Mouse (Mus musculus) adrenal gland (tissue): ENCODE results near the gene Tbx6.

Experiments
- intact Hi-C: fragments of 180-260 bp; cut with DNase I; formaldehyde crosslinking; loops from one replicate; pipeline ENCODE4 v1.15.1; 2025
- long read RNA-seq, 2 experiments: library from polyadenylated mRNA; unstranded; transcript quantifications; one replicate each; pipeline ENCODE4 v2.0.0; 2020; ENCODE audit warnings: borderline replicate concordance in 1 of 2; ENCODE audit not compliant: insufficient replicate concordance in 1 of 2

The Tbx6 gene
- long read RNA-seq, experiment 1 = 0 reads
- long read RNA-seq, experiment 2 = 0 reads

- intact Hi-C loops = no loop called here
Observed at GRCm38 (mm10) chr7:126780971-126781635, at the start of gene Tbx6. Tbx6 (plus strand) TSS chr7:126781483.

- intact Hi-C loops = no loop called here
Observed at GRCm38 (mm10) chr7:126736122-126736521, 45.2 kb upstream of the Tbx6 start.

- intact Hi-C loops = no loop called here
Observed at GRCm38 (mm10) chr7:126739551-126739950, 41.7 kb upstream of the Tbx6 start.

- intact Hi-C loops = no loop called here
Observed at GRCm38 (mm10) chr7:126740132-126740735, 41.0 kb upstream of the Tbx6 start.

- intact Hi-C loops = no loop called here
Observed at GRCm38 (mm10) chr7:126740977-126741376, 40.3 kb upstream of the Tbx6 start.

- intact Hi-C loops = no loop called here
Observed at GRCm38 (mm10) chr7:126741452-126741851, 39.8 kb upstream of the Tbx6 start.

GRCm38 (mm10) chr7:126741964-126742482, 39.3 kb upstream of the Tbx6 start:
- intact Hi-C loops = no loop called here

- intact Hi-C loops = no loop called here
Observed at GRCm38 (mm10) chr7:126746066-126746465, 35.2 kb upstream of the Tbx6 start.

- intact Hi-C loops = no loop called here
Observed at GRCm38 (mm10) chr7:126746798-126747197, 34.5 kb upstream of the Tbx6 start.

GRCm38 (mm10) chr7:126748824-126749223, 32.5 kb upstream of the Tbx6 start:
- intact Hi-C loops = no loop called here

GRCm38 (mm10) chr7:126749582-126750343, 31.5 kb upstream of the Tbx6 start:
- intact Hi-C loops = loop anchor here (10.0 kb wide), 1 partner anchor 355 kb away; no protein-coding TSS in a partner anchor

- intact Hi-C loops = loop anchor here (10.0 kb wide), 1 partner anchor 350 kb away; no protein-coding TSS in a partner anchor
Observed at GRCm38 (mm10) chr7:126754866-126755265, 26.4 kb upstream of the Tbx6 start.

GRCm38 (mm10) chr7:126758539-126758938, 22.7 kb upstream of the Tbx6 start:
- intact Hi-C loops = loop anchor here (10.0 kb wide), 1 partner anchor 346 kb away; no protein-coding TSS in a partner anchor

GRCm38 (mm10) chr7:126759050-126759671, 22.1 kb upstream of the Tbx6 start, which contains the start of gene Mapk3:
Mapk3 (plus strand) TSS chr7:126759601.
- intact Hi-C loops = loop anchor here (10.0 kb wide), 1 partner anchor 346 kb away; no protein-coding TSS in a partner anchor

GRCm38 (mm10) chr7:126759672-126760390, 21.5 kb upstream of the Tbx6 start:
- intact Hi-C loops = loop anchor here (5.0 to 10.0 kb wide), 2 partner anchors 37 to 345 kb away; partner anchors contain the start of gene Fam57b

- intact Hi-C loops = loop anchor here (5.0 kb wide), 1 partner anchor 37 kb away; the partner anchor contains the start of gene Fam57b
Observed at GRCm38 (mm10) chr7:126760391-126760802, 20.9 kb upstream of the Tbx6 start.

- intact Hi-C loops = loop anchor here (5.0 kb wide), 1 partner anchor 36 kb away; the partner anchor contains the start of gene Fam57b
Observed at GRCm38 (mm10) chr7:126760956-126761355, 20.3 kb upstream of the Tbx6 start.

GRCm38 (mm10) chr7:126761529-126762067, 19.7 kb upstream of the Tbx6 start:
- intact Hi-C loops = loop anchor here (5.0 kb wide), 1 partner anchor 36 kb away; the partner anchor contains the start of gene Fam57b

GRCm38 (mm10) chr7:126762471-126763008, 18.7 kb upstream of the Tbx6 start:
- intact Hi-C loops = loop anchor here (5.0 kb wide), 1 partner anchor 35 kb away; the partner anchor contains the start of gene Fam57b
